Mouse (Mus musculus) forebrain, embryonic 10.5 days (tissue): ENCODE measurements around the gene Crip2. TPM values are rescaled to one million over a fixed set of nuclear protein-coding genes. Genes with fewer than 3 reads are reported as not detected.

ENCODE experiments used
- DNase-seq: peaks from one replicate; pipeline ENCODE4 v3.0.0-alpha.2; 2017; ENCODE audit warnings: low spot score; ENCODE audit errors: extremely low spot score
- H3K27ac ChIP-seq: fragments of 300-500 bp; sonication (generic); 2 replicates; pipeline ENCODE4 v1.5.1; 2016; ENCODE audit warnings: mild to moderate bottlenecking
- H3K27me3 ChIP-seq: fragments of 300-500 bp; sonication (generic); 2 replicates; pipeline ENCODE4 v1.6.1; 2016; ENCODE audit warnings: mild to moderate bottlenecking; ENCODE audit not compliant: poor library complexity, severe bottlenecking
- H3K36me3 ChIP-seq: fragments of 300-500 bp; sonication (generic); replicated peaks from 2 replicates; pipeline ENCODE4 v1.6.1; 2016; ENCODE audit warnings: mild to moderate bottlenecking, moderate library complexity
- H3K4me1 ChIP-seq: fragments of 300-500 bp; sonication (generic); 2 replicates; pipeline ENCODE4 v1.6.1; 2016
- H3K4me3 ChIP-seq: fragments of 300-500 bp; sonication (generic); 2 replicates; pipeline ENCODE4 v1.5.1; 2016; ENCODE audit warnings: mild to moderate bottlenecking, moderate library complexity
- H3K9me3 ChIP-seq: fragments of 300-500 bp; sonication (generic); 2 replicates; pipeline ENCODE4 v1.6.1; 2016; ENCODE audit warnings: mild to moderate bottlenecking, moderate library complexity
- WGBS: fragments of 180-500 bp; shearing (Covaris S2); methylation state at CpG from one replicate; pipeline ENCODE4 v1.1.7; 2016; 5-methylcytosine and 5-hydroxymethylcytosine counted together
- polyA plus RNA-seq: library from polyadenylated mRNA; unstranded; fragments of >200 nt; fragmentation: Nextera tagmentation; extraction: Ambion mirVana; gene quantifications from 2 replicates; pipeline ENCODE4 v1.2.1, GENCODE M21; 2016

The Crip2 gene
- polyA plus RNA-seq: 172 and 182 TPM in 2 replicates

DNA sequence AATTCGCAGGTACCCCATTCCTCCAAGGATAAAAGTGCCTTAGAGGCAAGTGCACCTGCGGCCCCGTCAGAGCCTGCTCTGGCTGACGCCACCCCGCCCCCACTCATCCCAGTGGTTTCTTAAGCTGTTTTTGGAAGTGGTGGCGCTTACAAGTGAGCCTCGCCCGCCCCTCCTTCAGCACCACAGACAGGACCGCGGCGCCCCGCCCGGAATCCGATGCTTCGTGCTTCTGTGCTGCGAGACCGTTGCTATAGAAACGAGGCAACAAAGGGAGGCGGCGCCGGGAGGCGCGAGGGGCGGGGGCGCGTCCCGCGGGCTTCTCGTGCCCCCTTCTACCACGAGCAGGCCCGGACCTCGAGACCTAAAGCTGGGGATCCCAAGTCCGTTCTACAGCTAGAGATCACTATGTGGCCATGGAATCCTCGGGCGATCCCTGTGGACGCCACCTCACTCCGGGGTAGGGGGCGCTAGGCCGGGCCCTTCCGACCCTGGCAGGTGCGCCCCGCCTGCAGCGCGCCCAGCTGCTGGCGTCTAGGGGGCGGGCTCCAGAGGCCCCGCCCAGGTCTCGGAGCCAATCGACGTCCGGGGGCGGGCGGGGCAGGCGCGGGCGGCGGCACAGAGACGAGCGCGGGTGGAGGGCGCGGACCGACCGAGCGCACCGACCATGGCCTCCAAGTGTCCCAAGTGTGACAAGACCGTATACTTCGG, at the start of gene Crip2:
TSS of gene Crip2 (plus strand) at position 329 of the 708 bp plus-strand sequence.
- Histone ChIP-seq H3K4me1 (peaks cover 62% of the 10 kb centered on the region), H3K9me3 (no peaks in the 10 kb centered on the region), H3K4me3 (peak within 1 kb of the TSS; percentile 70), H3K27me3 (peaks cover 31% of the 10 kb centered on the region), H3K27ac (peak within 1 kb of the TSS; percentile 92), H3K36me3 (peaks cover 60% of the 10 kb centered on the region)
- DNase-seq: peak; percentile 93
- WGBS: under 1% methylated on average over 68 of the region's 68 CpGs

DNA sequence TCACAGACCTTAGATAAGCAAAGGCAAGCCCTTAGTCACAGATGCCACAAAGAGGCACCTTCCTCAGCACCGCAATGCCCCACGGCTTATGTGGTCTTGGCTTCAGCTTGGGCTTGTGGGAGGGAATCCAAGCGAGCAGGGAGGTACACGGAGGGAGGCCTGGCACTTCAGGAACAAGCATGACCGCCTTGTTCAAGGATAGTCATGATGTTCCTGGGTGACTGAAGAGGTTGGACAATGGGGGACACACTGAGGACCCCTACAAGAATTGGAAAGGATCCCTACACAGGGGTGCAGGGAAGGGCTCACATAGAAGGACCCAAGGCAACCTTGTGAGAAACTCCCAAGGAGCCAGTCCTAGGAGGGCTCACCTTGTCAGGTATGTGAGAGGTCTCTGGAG, 43.0 kb upstream of the Crip2 start:
- no peak for DNase-seq
- peak overlapping the region; percentile 99 for H3K4me3 ChIP-seq
- H3K4me1 ChIP-seq: peaks cover 43% of the 10 kb centered on the region
- H3K27me3 ChIP-seq: 0 out of 2 replicates have a peak, but pooled peaks cover 5% of the 10 kb centered on the region
- H3K36me3 ChIP-seq: peaks cover 25% of the 10 kb centered on the region
- H3K27ac ChIP-seq: peak overlapping the region; percentile 98
- no peaks in the 10 kb centered on the region for H3K9me3 ChIP-seq
- WGBS: 89% methylated on average over 5 of the region's 5 CpGs

DNA sequence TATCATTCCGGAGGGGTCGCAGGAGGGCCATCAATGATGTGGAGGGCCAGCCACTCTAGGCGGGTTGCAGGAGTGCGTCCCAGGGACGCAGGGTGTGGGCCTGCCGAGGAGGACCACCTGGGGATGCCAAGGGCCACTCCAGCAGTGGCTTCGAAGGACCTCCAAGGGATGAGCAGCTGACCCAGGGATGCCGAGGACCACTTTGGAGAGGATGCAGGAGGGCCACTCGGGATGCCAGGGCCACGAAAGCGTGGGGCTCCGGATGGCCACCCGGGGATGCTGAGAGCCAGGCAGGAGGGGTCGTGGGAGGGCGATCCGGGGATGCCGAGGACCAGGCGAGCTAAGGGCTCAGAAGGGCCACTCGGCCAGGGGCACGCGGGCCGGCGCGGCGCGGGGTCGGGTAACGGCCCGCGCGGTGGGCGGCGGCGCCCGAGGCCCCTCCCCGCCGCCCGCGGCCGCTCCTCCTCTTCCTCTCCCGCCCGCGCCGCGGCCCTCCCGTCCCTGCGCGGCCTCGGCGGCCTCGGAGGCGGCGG, 42.2 kb upstream of the Crip2 start, which contains the start of gene Mta1:
TSS of gene Mta1 (plus strand) at position 530 of the 533 bp plus-strand sequence.
- no peaks in the 10 kb centered on the region for H3K9me3 ChIP-seq
- H3K27me3 ChIP-seq: 0 out of 2 replicates have a peak, but pooled peaks cover 5% of the 10 kb centered on the region
- WGBS: 3% methylated on average over 31 of the region's 53 CpGs
- peak within 1 kb of the TSS; percentile 99 for H3K4me3 ChIP-seq
- peak; percentile 58 for DNase-seq
- H3K27ac ChIP-seq: peak within 1 kb of the TSS; percentile 98
- H3K4me1 ChIP-seq: peaks cover 50% of the 10 kb centered on the region
- H3K36me3 ChIP-seq: peaks cover 33% of the 10 kb centered on the region

DNA sequence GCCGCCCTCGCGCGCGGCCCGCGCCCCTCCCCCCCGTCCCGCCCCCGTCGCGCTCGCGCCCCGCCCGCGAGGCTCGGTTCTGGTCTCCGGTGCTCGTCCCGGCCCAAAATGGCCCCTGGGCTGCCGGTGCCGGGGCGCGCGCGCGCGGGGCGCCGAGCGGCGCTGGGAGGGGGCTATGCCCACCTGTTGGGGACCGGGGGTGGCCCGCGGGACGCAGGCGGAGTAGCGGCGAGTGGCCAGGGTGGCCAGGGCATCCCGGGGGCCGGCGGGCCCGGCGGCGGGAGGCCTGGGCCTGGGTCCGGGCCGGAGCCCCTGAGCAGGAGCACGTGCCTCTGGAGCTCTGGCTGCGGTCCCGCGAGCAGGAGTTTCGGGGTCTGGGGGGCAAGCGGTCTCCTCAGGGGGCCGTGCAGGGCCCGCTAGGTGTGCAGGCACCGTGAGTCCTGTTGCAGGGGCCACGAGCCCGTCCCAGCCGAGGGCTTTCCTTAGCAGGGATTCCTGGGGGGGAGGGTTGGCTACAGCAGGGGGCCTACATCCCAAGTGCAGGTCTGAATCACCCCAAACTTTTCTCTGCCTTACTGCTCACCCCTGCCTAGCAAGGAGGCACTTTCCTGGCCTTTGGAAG, 41.4 kb upstream of the Crip2 start:
- H3K4me3 ChIP-seq: peak overlapping the region; percentile 99
- peaks cover 58% of the 10 kb centered on the region for H3K4me1 ChIP-seq
- no peaks in the 10 kb centered on the region for H3K9me3 ChIP-seq
- H3K27me3 ChIP-seq: 0 out of 2 replicates have a peak, but pooled peaks cover 5% of the 10 kb centered on the region
- H3K27ac ChIP-seq: peak overlapping the region; percentile 98
- WGBS: under 1% methylated on average over 43 of the region's 60 CpGs
- peak; percentile 37 for DNase-seq
- H3K36me3 ChIP-seq: peaks cover 41% of the 10 kb centered on the region

DNA sequence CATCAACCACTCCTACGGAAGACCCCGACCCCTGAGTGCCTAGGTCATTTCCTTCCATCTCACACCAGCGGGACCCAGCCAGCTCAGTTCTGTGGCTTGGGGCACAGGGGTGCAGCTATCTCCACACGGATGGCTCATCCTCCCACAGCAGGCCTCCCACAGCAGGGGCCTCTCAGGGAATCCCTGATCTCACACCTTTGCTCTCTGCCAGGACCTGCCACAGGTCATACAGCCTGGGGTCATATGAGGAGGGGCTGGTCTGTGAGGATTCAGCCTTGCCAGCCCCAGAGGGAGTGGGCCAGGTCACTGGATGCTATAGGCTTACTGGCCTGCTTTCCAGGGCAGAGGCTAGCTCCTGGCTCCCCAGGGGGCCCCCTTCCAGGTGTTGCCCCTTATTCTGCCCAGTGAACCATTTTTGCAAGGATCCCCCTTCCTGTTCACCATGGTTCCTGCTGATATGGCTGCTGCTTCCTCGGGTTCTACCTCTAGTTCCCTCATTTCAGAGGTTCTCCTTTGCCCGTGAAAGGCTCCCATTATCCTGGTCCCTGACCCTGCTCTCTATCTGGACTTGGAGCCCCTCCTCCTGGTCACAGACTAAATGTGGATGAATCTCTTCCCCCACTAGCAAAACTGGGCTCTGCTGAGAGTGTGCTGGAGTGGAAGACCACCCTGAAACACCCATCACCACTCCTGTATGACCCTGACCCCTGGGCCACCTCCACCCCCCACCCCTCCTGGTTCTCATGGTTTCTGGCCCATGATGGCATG, 40.4 kb upstream of the Crip2 start:
- H3K27ac ChIP-seq: peak overlapping the region; percentile 98
- peak overlapping the region; percentile 99 for H3K4me3 ChIP-seq
- 45% methylated on average over 6 of the region's 6 CpGs for WGBS
- DNase-seq: no peak
- H3K27me3 ChIP-seq: 0 out of 2 replicates have a peak, but pooled peaks cover 5% of the 10 kb centered on the region
- peaks cover 51% of the 10 kb centered on the region for H3K36me3 ChIP-seq
- H3K4me1 ChIP-seq: peaks cover 63% of the 10 kb centered on the region
- H3K9me3 ChIP-seq: no peaks in the 10 kb centered on the region; the same call in 1 of the 2 replicates

DNA sequence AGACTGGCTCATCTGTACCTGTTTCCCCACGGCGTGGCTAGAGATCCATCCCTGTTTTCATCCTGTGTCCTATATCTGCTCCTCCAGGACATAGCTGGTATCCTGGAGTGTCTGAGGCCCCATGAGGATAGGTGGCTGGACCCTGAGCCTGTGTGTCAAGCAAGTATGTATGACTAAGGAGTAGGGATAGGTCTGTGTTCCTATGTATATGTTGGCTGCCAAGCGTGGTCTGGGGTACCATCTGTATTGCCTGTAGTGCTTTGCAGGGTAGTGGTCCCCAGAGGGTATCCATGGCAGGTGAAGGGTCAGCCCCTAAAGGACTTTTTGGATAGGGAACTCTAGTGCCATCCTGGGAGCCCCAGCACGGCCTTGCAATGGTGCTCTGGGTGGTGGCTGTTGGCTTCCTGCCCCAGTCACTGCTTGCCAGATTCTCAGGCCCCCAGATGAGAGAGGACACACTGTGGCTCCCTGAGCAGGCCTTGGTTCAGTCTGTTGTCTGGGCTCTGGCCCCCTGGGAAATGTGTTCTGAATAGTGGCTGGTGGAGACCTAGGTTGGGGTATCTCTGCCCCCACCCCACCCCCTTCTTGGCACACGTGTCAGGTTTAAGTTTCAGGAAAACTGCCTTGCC, 39.5 kb upstream of the Crip2 start:
- 82% methylated on average over 5 of the region's 5 CpGs for WGBS
- Histone ChIP-seq H3K9me3 (peaks cover 2% of the 10 kb centered on the region), H3K4me1 (peaks cover 63% of the 10 kb centered on the region), H3K4me3 (peak overlapping the region; percentile 99; the same call in 1 of the 2 replicates), H3K36me3 (peaks cover 60% of the 10 kb centered on the region), H3K27me3 (0 out of 2 replicates have a peak, but pooled peaks cover 5% of the 10 kb centered on the region), H3K27ac (no peak overlapping the region; the same call in 1 of the 2 replicates)
- DNase-seq: no peak

DNA sequence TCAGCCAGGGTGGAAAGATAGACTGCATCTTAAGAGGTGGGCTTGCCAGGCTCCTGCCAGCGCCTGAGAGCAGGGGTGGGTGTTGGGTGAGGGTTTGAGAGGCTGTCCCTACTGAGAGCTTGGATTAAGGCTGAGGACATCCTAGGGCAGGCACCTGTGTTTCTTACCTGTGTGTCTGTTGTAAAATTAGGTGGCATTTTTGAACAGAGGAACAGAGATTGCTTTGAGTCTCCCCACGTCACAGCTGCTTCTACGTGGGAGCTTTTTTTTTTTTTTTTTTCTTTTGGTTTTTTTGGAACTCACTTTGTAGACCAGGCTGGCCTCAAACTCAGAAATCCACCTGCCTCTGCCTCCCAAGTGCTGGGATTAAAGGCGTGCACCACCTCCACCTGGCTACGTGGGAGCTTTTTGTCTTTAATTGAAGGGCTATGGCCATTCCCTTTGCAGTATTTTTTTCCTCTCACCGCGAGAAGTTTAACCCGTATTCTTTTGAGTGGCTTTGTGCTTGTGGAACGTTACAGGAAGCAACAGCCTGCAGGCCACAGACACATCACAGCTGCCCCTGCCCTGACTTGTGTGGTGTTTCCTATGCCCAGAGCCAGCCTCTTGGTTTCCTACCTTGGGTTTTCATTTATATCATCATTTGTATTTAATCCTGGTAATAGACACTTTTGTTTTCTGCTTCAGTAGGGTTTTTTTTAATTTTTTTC, 38.6 kb upstream of the Crip2 start:
- no peak for DNase-seq
- 88% methylated on average over 9 of the region's 9 CpGs for WGBS
- peaks cover 69% of the 10 kb centered on the region for H3K36me3 ChIP-seq
- H3K4me3 ChIP-seq: no peak overlapping the region
- H3K4me1 ChIP-seq: peaks cover 63% of the 10 kb centered on the region
- H3K9me3 ChIP-seq: peaks cover 6% of the 10 kb centered on the region
- H3K27me3 ChIP-seq: 0 out of 2 replicates have a peak, but pooled peaks cover 5% of the 10 kb centered on the region
- H3K27ac ChIP-seq: no peak overlapping the region; the same call in 1 of the 2 replicates

DNA sequence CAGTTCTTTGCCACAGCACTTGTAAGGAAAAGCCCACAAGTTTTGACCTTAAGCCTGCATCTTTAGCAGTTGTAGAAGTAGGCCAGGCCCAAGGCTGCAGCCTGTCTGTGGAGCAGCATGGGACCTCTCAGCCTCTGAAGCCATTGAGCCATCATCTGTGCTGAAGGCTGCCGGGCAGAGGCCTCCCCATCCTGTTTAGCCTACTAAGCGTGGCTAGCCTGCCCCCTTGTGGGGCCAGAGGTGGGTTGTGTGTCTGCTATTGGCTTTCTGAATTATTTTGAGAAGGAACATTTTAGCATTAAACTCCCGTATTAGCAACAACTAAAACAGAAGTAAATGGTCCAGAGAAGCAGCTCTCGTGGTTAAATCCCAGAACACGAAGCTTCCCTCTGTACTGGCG, 37.6 kb upstream of the Crip2 start:
- peaks cover 55% of the 10 kb centered on the region for H3K4me1 ChIP-seq
- H3K36me3 ChIP-seq: peaks cover 75% of the 10 kb centered on the region
- no peak for DNase-seq
- H3K4me3 ChIP-seq: no peak overlapping the region
- peaks cover 6% of the 10 kb centered on the region for H3K9me3 ChIP-seq
- WGBS: 80% methylated on average over 6 of the region's 6 CpGs
- H3K27ac ChIP-seq: no peak overlapping the region
- no peaks in the 10 kb centered on the region for H3K27me3 ChIP-seq

DNA sequence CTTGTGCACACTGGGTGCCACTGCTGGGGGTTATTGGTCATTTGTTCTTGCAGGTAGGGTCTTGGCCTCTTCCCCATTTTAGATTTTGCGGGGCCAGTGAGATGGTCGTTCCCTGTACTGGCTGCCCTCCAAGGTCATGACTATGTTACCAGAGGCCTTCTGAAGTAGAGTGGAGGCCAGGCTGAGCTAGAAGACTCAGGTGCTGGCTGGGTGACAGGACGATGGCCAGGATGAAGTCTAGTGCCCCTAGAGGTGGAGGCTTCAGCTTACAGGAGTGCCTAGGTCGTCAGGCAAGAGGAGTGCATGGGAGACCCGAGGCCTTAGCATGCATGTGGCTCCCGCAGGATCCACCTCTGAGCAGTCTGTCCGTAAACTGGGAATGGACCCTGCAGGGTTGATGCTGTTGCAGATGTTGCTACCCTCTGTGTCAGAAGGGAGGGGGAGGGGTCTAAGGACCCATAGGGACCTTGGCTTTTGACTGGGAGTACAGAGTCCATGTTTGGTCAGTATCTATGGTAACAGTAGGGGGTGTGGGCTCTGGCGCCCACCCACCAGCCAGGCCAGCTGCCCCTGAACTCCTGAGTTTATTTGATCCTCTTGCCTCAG, 36.1 kb upstream of the Crip2 start:
- WGBS: 87% methylated on average over 8 of the region's 8 CpGs
- Histone ChIP-seq H3K9me3 (peaks cover 6% of the 10 kb centered on the region), H3K4me1 (peaks cover 46% of the 10 kb centered on the region), H3K4me3 (no peak overlapping the region), H3K36me3 (peaks cover 84% of the 10 kb centered on the region), H3K27me3 (no peaks in the 10 kb centered on the region), H3K27ac (no peak overlapping the region)
- DNase-seq: no peak

DNA sequence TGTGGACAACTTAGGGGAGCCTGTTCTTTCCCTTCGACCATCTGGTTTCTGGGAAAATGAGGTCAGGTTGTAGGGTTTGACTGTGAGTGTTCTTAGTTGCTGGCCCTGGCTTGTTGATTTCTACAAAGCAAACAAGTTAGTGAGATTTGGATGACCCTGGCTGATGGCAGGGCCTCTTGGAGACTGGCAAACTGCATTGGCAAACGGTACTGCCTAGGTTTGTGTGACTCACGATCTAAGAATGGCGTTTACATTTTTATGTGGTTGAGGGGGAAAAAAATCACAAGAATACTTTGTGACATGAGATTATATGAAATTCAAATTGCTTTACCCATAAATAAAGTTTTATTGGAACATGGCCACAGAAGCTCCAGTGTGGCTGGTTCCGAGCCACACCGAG, 33.6 kb upstream of the Crip2 start:
- Histone ChIP-seq H3K4me3 (no peak overlapping the region), H3K27me3 (no peaks in the 10 kb centered on the region), H3K4me1 (peaks cover 22% of the 10 kb centered on the region), H3K9me3 (peaks cover 6% of the 10 kb centered on the region), H3K36me3 (peaks cover 76% of the 10 kb centered on the region), H3K27ac (no peak overlapping the region)
- 93% methylated on average over 6 of the region's 6 CpGs for WGBS
- no peak for DNase-seq

DNA sequence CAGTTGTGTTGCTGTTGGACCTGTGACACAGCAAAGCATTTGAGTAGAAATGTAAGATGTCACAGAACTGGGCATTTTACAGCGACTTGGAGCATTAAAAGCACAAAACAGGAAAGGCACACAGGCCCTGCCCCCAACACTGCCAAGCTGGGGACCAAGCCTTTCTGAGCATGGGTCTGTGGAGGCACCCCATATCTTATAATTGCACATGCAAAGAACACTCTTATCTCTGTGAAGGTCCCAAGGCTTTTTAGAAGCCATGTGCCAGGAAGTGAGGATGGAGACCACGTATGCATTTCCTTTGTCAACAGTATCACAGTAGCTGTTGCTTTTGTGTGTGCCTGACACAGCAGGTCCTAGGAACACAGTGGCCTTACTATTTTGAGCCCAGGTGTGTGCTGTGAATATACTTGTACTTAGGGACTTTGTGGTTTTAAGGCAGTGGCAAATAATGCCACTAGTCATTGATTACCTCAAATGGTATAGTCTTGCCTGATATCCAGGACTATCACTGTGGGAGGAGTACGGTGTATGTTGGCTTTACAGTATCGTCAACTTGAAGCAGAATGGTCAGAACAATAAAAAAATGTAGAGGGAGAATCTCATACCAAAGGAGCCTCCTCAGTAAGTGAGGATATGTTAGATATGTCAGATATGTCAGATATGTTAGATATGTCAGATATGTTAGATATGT, 32.5 kb upstream of the Crip2 start:
- Histone ChIP-seq H3K27me3 (no peaks in the 10 kb centered on the region), H3K4me3 (no peak overlapping the region), H3K9me3 (peaks cover 6% of the 10 kb centered on the region), H3K36me3 (peaks cover 76% of the 10 kb centered on the region), H3K4me1 (peaks cover 15% of the 10 kb centered on the region), H3K27ac (no peak overlapping the region)
- DNase-seq: no peak
- WGBS: 87% methylated on average over 4 of the region's 4 CpGs
